Mouse (Mus musculus): Measurements from ENCODE around the gene Cacna2d3. TPM values are rescaled to one million over a fixed set of nuclear protein-coding genes. Genes with fewer than 3 reads are reported as not detected.

The Cacna2d3 gene
- polyA plus RNA-seq, 1 experiment from 2014 or later: 2.0 TPM

- 38% methylated on average over 6 of the region's 6 CpGs for WGBS
- H3K36me3 ChIP-seq (ENCODE audit: control insufficient read depth, insufficient read depth, low read length): no peaks in the 10 kb centered on the region
- ATAC-seq (ENCODE audit: insufficient number of reproducible peaks, low FRiP score, low TSS enrichment, low read depth) (no peak), DNase-seq (ENCODE audit: low spot score) (no peak)
- no peak overlapping the region for H3K9ac ChIP-seq (ENCODE audit: low read length)
- no peak overlapping the region for H3K4me2 ChIP-seq (ENCODE audit: low read depth, severe bottlenecking)
- H3K27me3 ChIP-seq (ENCODE audit: control insufficient read depth, insufficient read depth, low read length): no peaks in the 10 kb centered on the region
- no peak overlapping the region for H3K27ac ChIP-seq (replicated peaks; ENCODE audit: low read depth, low read length)
- no peaks in the 10 kb centered on the region for H3K9me3 ChIP-seq (ENCODE audit: control insufficient read depth, low read length)
- 0 out of 2 replicates have a peak, but pooled peaks cover 4% of the 10 kb centered on the region for H3K4me1 ChIP-seq (ENCODE audit: control insufficient read depth, insufficient read depth, low read length)
- H3K4me3 ChIP-seq (ENCODE audit: low read depth, low read length): no peak overlapping the region
Measured at GRCm38 (mm10) chr14:29608761-29609160, 112.9 kb downstream of the Cacna2d3 start.

GRCm38 (mm10) chr14:29599428-29599827 is 122.2 kb downstream of the Cacna2d3 start:
- ATAC-seq (ENCODE audit: insufficient number of reproducible peaks, low FRiP score, low TSS enrichment, low read depth) (no peak), DNase-seq (ENCODE audit: low spot score) (no peak)
- Histone ChIP-seq H3K36me3 (ENCODE audit: control insufficient read depth, insufficient read depth, low read length) (no peaks in the 10 kb centered on the region), H3K4me2 (ENCODE audit: low read depth, severe bottlenecking) (no peak overlapping the region), H3K9me3 (ENCODE audit: control insufficient read depth, low read length) (no peaks in the 10 kb centered on the region), H3K9ac (ENCODE audit: low read length) (no peak overlapping the region), H3K27ac (replicated peaks; ENCODE audit: low read depth, low read length) (no peak overlapping the region), H3K4me1 (ENCODE audit: control insufficient read depth, insufficient read depth, low read length) (no peaks in the 10 kb centered on the region), H3K4me3 (ENCODE audit: low read depth, low read length) (no peak overlapping the region), H3K27me3 (ENCODE audit: control insufficient read depth, insufficient read depth, low read length) (no peaks in the 10 kb centered on the region)
- 71% methylated on average over 8 of the region's 8 CpGs for WGBS

- Histone ChIP-seq H3K9ac (ENCODE audit: low read length) (no peak overlapping the region), H3K4me1 (ENCODE audit: control insufficient read depth, insufficient read depth, low read length) (no peaks in the 10 kb centered on the region), H3K4me3 (ENCODE audit: low read depth, low read length) (no peak overlapping the region), H3K27ac (replicated peaks; ENCODE audit: low read depth, low read length) (no peak overlapping the region), H3K36me3 (ENCODE audit: control insufficient read depth, insufficient read depth, low read length) (no peaks in the 10 kb centered on the region), H3K4me2 (ENCODE audit: low read depth, severe bottlenecking) (no peak overlapping the region), H3K27me3 (ENCODE audit: control insufficient read depth, insufficient read depth, low read length) (no peaks in the 10 kb centered on the region), H3K9me3 (ENCODE audit: control insufficient read depth, low read length) (no peaks in the 10 kb centered on the region)
- DNase-seq (ENCODE audit: low spot score): no peak
- ATAC-seq (ENCODE audit: insufficient number of reproducible peaks, low FRiP score, low TSS enrichment, low read depth): no peak
- WGBS: 87% methylated on average over 4 of the region's 4 CpGs
Measured at GRCm38 (mm10) chr14:29592896-29593295, 128.8 kb downstream of the Cacna2d3 start.

- H3K4me2 ChIP-seq (ENCODE audit: low read depth, severe bottlenecking): no peak overlapping the region
- ATAC-seq (ENCODE audit: insufficient number of reproducible peaks, low FRiP score, low TSS enrichment, low read depth): no peak
- H3K36me3 ChIP-seq (ENCODE audit: control insufficient read depth, insufficient read depth, low read length): no peaks in the 10 kb centered on the region
- no peaks in the 10 kb centered on the region for H3K9me3 ChIP-seq (ENCODE audit: control insufficient read depth, low read length)
- no peak for DNase-seq (ENCODE audit: low spot score)
- no peaks in the 10 kb centered on the region for H3K4me1 ChIP-seq (ENCODE audit: control insufficient read depth, insufficient read depth, low read length)
- H3K9ac ChIP-seq (ENCODE audit: low read length): no peak overlapping the region
- WGBS: 40% methylated on average over 9 of the region's 9 CpGs
- H3K27me3 ChIP-seq (ENCODE audit: control insufficient read depth, insufficient read depth, low read length): no peaks in the 10 kb centered on the region
- no peak overlapping the region for H3K27ac ChIP-seq (replicated peaks; ENCODE audit: low read depth, low read length)
- no peak overlapping the region for H3K4me3 ChIP-seq (ENCODE audit: low read depth, low read length)
Measured at GRCm38 (mm10) chr14:29589628-29590027, 132.0 kb downstream of the Cacna2d3 start.

- Histone ChIP-seq H3K4me1 (ENCODE audit: control insufficient read depth, insufficient read depth, low read length) (no peaks in the 10 kb centered on the region), H3K9ac (ENCODE audit: low read length) (no peak overlapping the region), H3K4me2 (ENCODE audit: low read depth, severe bottlenecking) (no peak overlapping the region), H3K4me3 (ENCODE audit: low read depth, low read length) (no peak overlapping the region), H3K36me3 (ENCODE audit: control insufficient read depth, insufficient read depth, low read length) (no peaks in the 10 kb centered on the region), H3K27me3 (ENCODE audit: control insufficient read depth, insufficient read depth, low read length) (no peaks in the 10 kb centered on the region), H3K27ac (replicated peaks; ENCODE audit: low read depth, low read length) (no peak overlapping the region), H3K9me3 (ENCODE audit: control insufficient read depth, low read length) (no peaks in the 10 kb centered on the region)
- DNase-seq (ENCODE audit: low spot score) (no peak), ATAC-seq (ENCODE audit: insufficient number of reproducible peaks, low FRiP score, low TSS enrichment, low read depth) (no peak)
- 80% methylated on average over 2 of the region's 2 CpGs for WGBS
Measured at GRCm38 (mm10) chr14:29581961-29582360, 139.7 kb downstream of the Cacna2d3 start.

- 76% methylated on average over 1 of the region's 1 CpGs for WGBS
- no peak for DNase-seq (ENCODE audit: low spot score)
Measured at GRCm38 (mm10) chr14:29577786-29578185, 143.9 kb downstream of the Cacna2d3 start.

GRCm38 (mm10) chr14:29575551-29575950 is 146.1 kb downstream of the Cacna2d3 start:
- no peak overlapping the region for H3K9ac ChIP-seq (ENCODE audit: low read length)

More at GRCm38 (mm10) chr14:29577786-29578185, 143.9 kb downstream of the Cacna2d3 start:
- ATAC-seq (ENCODE audit: insufficient number of reproducible peaks, low FRiP score, low TSS enrichment, low read depth): no peak
- no peak overlapping the region for H3K9ac ChIP-seq (ENCODE audit: low read length)
- H3K27ac ChIP-seq (replicated peaks; ENCODE audit: low read depth, low read length): no peak overlapping the region
- H3K4me3 ChIP-seq (ENCODE audit: low read depth, low read length): no peak overlapping the region
- no peaks in the 10 kb centered on the region for H3K9me3 ChIP-seq (ENCODE audit: control insufficient read depth, low read length)
- H3K4me2 ChIP-seq (ENCODE audit: low read depth, severe bottlenecking): no peak overlapping the region
- no peaks in the 10 kb centered on the region for H3K27me3 ChIP-seq (ENCODE audit: control insufficient read depth, insufficient read depth, low read length)
- H3K4me1 ChIP-seq (ENCODE audit: control insufficient read depth, insufficient read depth, low read length): no peaks in the 10 kb centered on the region
- H3K36me3 ChIP-seq (ENCODE audit: control insufficient read depth, insufficient read depth, low read length): no peaks in the 10 kb centered on the region

GRCm38 (mm10) chr14:29562704-29563103 is 159.0 kb downstream of the Cacna2d3 start:
- WGBS: 9% methylated on average over 6 of the region's 6 CpGs
- H3K9ac ChIP-seq (ENCODE audit: low read length): no peak overlapping the region
- no peak overlapping the region for H3K27ac ChIP-seq (replicated peaks; ENCODE audit: low read depth, low read length)
- DNase-seq (ENCODE audit: low spot score) (no peak), ATAC-seq (ENCODE audit: insufficient number of reproducible peaks, low FRiP score, low TSS enrichment, low read depth) (no peak)
- no peak overlapping the region for H3K4me2 ChIP-seq (ENCODE audit: low read depth, severe bottlenecking)
- no peaks in the 10 kb centered on the region for H3K4me1 ChIP-seq (ENCODE audit: control insufficient read depth, insufficient read depth, low read length)
- no peak overlapping the region for H3K4me3 ChIP-seq (ENCODE audit: low read depth, low read length)
- H3K27me3 ChIP-seq (ENCODE audit: control insufficient read depth, insufficient read depth, low read length): no peaks in the 10 kb centered on the region
- no peaks in the 10 kb centered on the region for H3K9me3 ChIP-seq (ENCODE audit: control insufficient read depth, low read length)
- no peaks in the 10 kb centered on the region for H3K36me3 ChIP-seq (ENCODE audit: control insufficient read depth, insufficient read depth, low read length)

More at GRCm38 (mm10) chr14:29575551-29575950, 146.1 kb downstream of the Cacna2d3 start:
- WGBS: 82% methylated on average over 5 of the region's 5 CpGs
- no peaks in the 10 kb centered on the region for H3K9me3 ChIP-seq (ENCODE audit: control insufficient read depth, low read length)
- H3K4me3 ChIP-seq (ENCODE audit: low read depth, low read length): no peak overlapping the region
- no peak overlapping the region for H3K27ac ChIP-seq (replicated peaks; ENCODE audit: low read depth, low read length)
- DNase-seq (ENCODE audit: low spot score): no peak
- ATAC-seq (ENCODE audit: insufficient number of reproducible peaks, low FRiP score, low TSS enrichment, low read depth): no peak
- H3K36me3 ChIP-seq (ENCODE audit: control insufficient read depth, insufficient read depth, low read length): no peaks in the 10 kb centered on the region
- H3K4me2 ChIP-seq (ENCODE audit: low read depth, severe bottlenecking): no peak overlapping the region
- no peaks in the 10 kb centered on the region for H3K4me1 ChIP-seq (ENCODE audit: control insufficient read depth, insufficient read depth, low read length)
- no peaks in the 10 kb centered on the region for H3K27me3 ChIP-seq (ENCODE audit: control insufficient read depth, insufficient read depth, low read length)

GRCm38 (mm10) chr14:29561122-29561834 is 160.4 kb downstream of the Cacna2d3 start:
- ATAC-seq (ENCODE audit: insufficient number of reproducible peaks, low FRiP score, low TSS enrichment, low read depth) (no peak), DNase-seq (ENCODE audit: low spot score) (no peak)
- Histone ChIP-seq H3K4me3 (ENCODE audit: low read depth, low read length) (no peak overlapping the region), H3K4me1 (ENCODE audit: control insufficient read depth, insufficient read depth, low read length) (no peaks in the 10 kb centered on the region), H3K9ac (ENCODE audit: low read length) (no peak overlapping the region), H3K27me3 (ENCODE audit: control insufficient read depth, insufficient read depth, low read length) (no peaks in the 10 kb centered on the region), H3K27ac (replicated peaks; ENCODE audit: low read depth, low read length) (no peak overlapping the region), H3K9me3 (ENCODE audit: control insufficient read depth, low read length) (no peaks in the 10 kb centered on the region), H3K36me3 (ENCODE audit: control insufficient read depth, insufficient read depth, low read length) (no peaks in the 10 kb centered on the region), H3K4me2 (ENCODE audit: low read depth, severe bottlenecking) (no peak overlapping the region)
- WGBS: 43% methylated on average over 11 of the region's 11 CpGs
